Mouse (Mus musculus) ZHBTc4 (cell line): ENCODE data around the gene Olfr3.

ENCODE experiments used
- DNase-seq: peaks from one replicate; pipeline ENCODE4 v3.0.0-alpha.2; 2011; ENCODE audit warnings: low read depth, low spot score

Gene Olfr3

DNA sequence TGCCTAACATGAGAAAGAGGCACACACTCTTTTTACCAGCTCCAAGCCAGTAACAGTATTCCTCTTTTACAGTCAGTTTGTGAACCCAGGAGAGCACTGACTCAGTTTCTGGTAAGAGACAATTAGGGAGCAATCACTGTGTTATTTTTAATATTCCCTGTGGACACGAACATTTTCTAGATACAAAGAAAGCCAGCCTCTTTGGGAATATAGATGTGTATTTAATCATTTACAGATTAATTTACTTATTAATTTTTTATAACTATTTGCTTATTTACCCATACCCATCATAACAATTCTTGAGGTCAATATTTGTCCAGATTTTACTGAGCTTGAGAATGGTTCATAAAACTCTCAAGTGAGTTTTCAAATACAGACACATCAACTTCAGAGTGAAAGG is at the start of gene Olfr3:
TSS of gene Olfr3 (minus strand) at position 101 of the 400 bp plus-strand sequence.
- no peak for DNase-seq

DNA sequence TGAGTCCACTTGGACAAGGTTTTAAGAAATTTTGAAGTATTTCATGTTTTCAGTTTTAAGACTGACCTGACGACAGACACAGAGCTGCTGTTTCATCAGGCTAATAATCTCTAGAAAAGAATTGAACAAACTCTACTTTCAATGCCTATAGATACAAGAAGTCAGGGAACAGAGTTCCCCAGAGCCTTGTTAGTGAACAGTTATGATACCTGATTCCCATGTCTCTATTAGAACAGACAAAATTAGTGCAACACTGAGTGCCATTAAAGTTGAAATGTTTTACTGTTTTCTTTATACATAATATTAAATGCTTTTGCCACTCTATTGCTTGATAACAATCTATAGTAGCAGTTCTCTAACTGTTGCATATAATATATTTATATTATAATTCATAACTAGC is 45.7 kb upstream of the Olfr3 start, which contains the start of gene Olfr351:
TSS of gene Olfr351 (minus strand) at position 101 of the 400 bp plus-strand sequence.
- DNase-seq: no peak

DNA sequence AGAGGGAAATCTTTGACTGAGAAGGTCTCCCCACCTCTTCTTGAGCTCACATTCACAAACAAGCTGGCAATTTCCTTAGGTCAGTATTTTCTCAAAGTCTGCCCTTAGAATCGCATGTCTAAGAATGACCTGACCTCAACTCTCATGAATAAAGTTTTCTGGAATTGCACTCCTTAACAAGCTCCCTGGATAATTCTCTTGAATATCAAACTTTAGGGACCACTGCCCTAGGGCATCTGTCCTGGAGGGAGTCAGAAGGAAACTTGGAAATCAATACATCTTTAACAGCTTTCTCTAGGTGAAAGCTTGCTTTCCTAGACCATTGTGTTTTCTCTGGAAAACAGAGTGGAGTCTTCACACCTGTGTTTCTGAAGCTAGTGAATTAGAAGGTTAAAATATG is 29.2 kb upstream of the Olfr3 start, which contains the start of gene Olfr350:
TSS of gene Olfr350 (plus strand) at position 301 of the 400 bp plus-strand sequence.
- DNase-seq: no peak

DNA sequence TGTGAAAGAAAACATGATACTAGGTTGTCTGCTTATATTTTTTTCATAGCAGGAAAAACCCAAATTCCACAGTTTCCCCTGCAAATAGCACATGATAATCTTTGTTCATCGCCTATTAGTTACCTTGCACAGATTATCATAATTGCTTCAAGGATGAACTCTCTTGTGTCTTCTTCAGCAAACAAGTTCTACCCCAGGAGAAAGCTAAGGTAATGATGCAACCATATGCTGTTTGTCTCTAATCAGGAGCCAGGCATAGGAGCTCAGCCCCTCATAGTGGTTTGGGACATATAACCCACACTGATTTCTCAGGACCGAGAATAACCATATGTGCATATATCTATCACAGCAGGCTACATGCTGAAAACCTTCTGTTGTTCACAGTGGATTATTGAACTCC is 26.6 kb downstream of the Olfr3 start, which contains the start of gene Olfr50:
TSS of gene Olfr50 (plus strand) at position 301 of the 400 bp plus-strand sequence.
- no peak for DNase-seq

DNA sequence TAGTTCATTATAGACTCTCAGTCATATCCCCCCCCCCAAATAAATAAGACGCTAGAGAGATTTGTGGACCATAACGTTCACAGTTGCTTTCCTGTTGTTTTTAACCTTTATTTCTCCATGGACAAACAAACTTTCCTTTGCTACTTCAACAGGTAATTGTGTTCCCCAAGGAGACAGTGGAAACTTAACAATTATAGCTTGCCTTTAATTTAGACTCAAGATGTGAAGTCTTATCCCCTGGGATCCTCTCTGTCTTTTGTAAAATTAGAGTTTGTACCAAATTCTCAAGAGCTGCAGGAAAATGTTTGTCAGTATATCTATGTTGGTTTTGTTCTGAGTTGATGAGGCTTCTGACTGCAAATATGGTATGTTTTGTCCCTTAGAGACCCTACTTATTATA is 32.9 kb downstream of the Olfr3 start, which contains the start of gene Olfr348:
TSS of gene Olfr348 (plus strand) at position 301 of the 400 bp plus-strand sequence.
- DNase-seq: no peak
